Mouse (Mus musculus) intestine, postnatal 0 days (tissue): Measurements from ENCODE around the gene Ahnak. TPM values are rescaled to one million over a fixed set of nuclear protein-coding genes. Genes with fewer than 3 reads are reported as not detected.
A peak's percentile ranks its signal among the peaks of the same experiment; 100 is the strongest.
"Not testable (repeated sequence)": the region's sequence is repeated elsewhere in the genome, so short reads cannot be mapped to it uniquely, and the experiment has no call there.

Source experiments
- ATAC-seq: fragments of 200-750 bp; cut with Nextera tagmentation; 2 replicates; pipeline ENCODE4 v1.8.0; 2017; ENCODE audit warnings: mild to moderate bottlenecking, moderate TSS enrichment, moderate library complexity
- H3K27ac ChIP-seq: fragments of 300-500 bp; sonication (generic); 2 replicates; pipeline ENCODE4 v1.5.1; 2014; ENCODE audit warnings: mild to moderate bottlenecking, low read depth, low read length, moderate library complexity
- H3K27me3 ChIP-seq: fragments of 300-500 bp; sonication (generic); replicated peaks from 2 replicates; pipeline ENCODE4 v1.6.1; 2014; ENCODE audit warnings: low read length, mixed read lengths; ENCODE audit not compliant: control insufficient read depth, insufficient read depth
- H3K36me3 ChIP-seq: fragments of 300-500 bp; sonication (generic); 2 replicates; pipeline ENCODE4 v1.6.1; 2014; ENCODE audit warnings: mild to moderate bottlenecking, moderate library complexity; ENCODE audit not compliant: control insufficient read depth, insufficient read depth
- H3K4me1 ChIP-seq: fragments of 300-500 bp; sonication (generic); replicated peaks from 2 replicates; pipeline ENCODE4 v1.6.1; 2014; ENCODE audit warnings: antibody characterized with exemption, low read length, mixed read lengths; ENCODE audit not compliant: control insufficient read depth, insufficient read depth
- H3K4me2 ChIP-seq: fragments of 300-500 bp; sonication (generic); replicated peaks from 2 replicates; pipeline ENCODE4 v1.6.1; 2014; ENCODE audit warnings: low read depth, mild to moderate bottlenecking, moderate library complexity
- H3K4me3 ChIP-seq: fragments of 300-500 bp; sonication (generic); 2 replicates; pipeline ENCODE4 v1.5.1; 2014; ENCODE audit warnings: low read depth, low read length
- H3K9ac ChIP-seq: fragments of 300-500 bp; sonication (generic); 2 replicates; pipeline ENCODE4 v1.6.1; 2014; ENCODE audit warnings: mild to moderate bottlenecking, low read depth, low read length
- H3K9me3 ChIP-seq: fragments of 300-500 bp; sonication (generic); 2 replicates; pipeline ENCODE4 v1.6.1; 2016; ENCODE audit warnings: mixed run types; ENCODE audit not compliant: control insufficient read depth
- CTCF ChIP-seq: sonication (generic); IDR thresholded peaks from 2 replicates; pipeline ENCODE4 v1.5.1; 2016; ENCODE audit warnings: low read depth, mild to moderate bottlenecking, control low read depth, antibody characterized with exemption, moderate library complexity
- WGBS: fragments of 180-500 bp; shearing (Covaris S2); extraction: QIAGEN DNeasy Blood & Tissue Kit; methylation state at CpG from one replicate; pipeline ENCODE4 v1.1.7; 2014; 5-methylcytosine and 5-hydroxymethylcytosine counted together
- polyA plus RNA-seq: library from polyadenylated mRNA; unstranded; fragments of >200 nt; fragmentation: Nextera tagmentation; extraction: Ambion mirVana; gene quantifications from 2 replicates; pipeline ENCODE4 v1.2.1, GENCODE M21; 2015

Ahnak gene
- polyA plus RNA-seq, 1 experiment from 2014 or later, result 26.2 TPM

- no peaks in the 10 kb centered on the region for H3K27me3 ChIP-seq
- H3K4me3 ChIP-seq, result no peak overlapping the region
- H3K4me2 ChIP-seq, result no peak overlapping the region
- no peaks in the 10 kb centered on the region for H3K36me3 ChIP-seq
- H3K27ac ChIP-seq, result no peak overlapping the region
- H3K4me1 ChIP-seq, result 0 out of 2 replicates have a peak, but pooled peaks cover 3% of the 10 kb centered on the region
- TF ChIP-seq CTCF, result no peak
- WGBS, result 96% methylated on average over 3 of the region's 3 CpGs
- no peak overlapping the region for H3K9ac ChIP-seq
- ATAC-seq, result no peak
- H3K9me3 ChIP-seq, result no peaks in the 10 kb centered on the region
Observed at GRCm38 (mm10) chr19:9076035-9076434, 87.0 kb downstream of the Ahnak start.

DNA sequence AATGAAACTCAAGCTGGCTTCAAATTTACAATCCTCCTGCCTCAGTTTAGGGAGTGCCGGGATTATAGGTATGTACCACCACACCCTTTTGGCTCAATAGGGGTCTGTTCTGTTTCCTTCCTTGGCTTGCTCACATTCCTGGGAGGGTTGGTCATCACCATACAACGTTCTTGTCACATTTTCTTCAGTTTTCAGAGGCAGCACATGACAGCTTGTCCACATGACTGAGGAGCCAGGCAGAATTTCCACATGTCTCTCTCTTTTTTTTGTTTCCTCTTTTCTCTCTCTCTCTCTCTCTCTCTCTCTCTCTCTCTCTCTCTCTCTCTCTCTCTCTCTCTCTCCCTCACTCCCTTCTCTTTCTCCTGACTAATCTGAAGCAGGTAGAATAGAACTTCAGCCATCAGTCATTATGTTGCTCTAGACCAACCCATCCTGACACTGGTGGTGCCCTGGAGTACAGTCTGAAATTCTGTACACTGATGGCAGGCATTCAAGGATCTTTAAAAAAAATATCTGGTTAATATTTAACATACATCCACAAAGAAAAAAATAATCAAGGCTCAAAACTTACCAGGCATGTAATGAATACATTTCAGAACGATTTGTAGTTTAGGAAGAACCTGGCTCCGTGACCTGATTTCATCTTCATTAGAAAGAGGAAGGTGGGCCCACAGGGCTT, 88.0 kb downstream of the Ahnak start:
- Histone ChIP-seq H3K27ac (no peak overlapping the region), H3K4me1 (no peaks in the 10 kb centered on the region), H3K9ac (no peak overlapping the region), H3K4me2 (no peak overlapping the region), H3K4me3 (no peak overlapping the region), H3K36me3 (no peaks in the 10 kb centered on the region), H3K9me3 (no peaks in the 10 kb centered on the region), H3K27me3 (no peaks in the 10 kb centered on the region)
- TF ChIP-seq CTCF, result no peak
- ATAC-seq, result no peak
- 46% methylated on average over 4 of the region's 4 CpGs for WGBS

DNA sequence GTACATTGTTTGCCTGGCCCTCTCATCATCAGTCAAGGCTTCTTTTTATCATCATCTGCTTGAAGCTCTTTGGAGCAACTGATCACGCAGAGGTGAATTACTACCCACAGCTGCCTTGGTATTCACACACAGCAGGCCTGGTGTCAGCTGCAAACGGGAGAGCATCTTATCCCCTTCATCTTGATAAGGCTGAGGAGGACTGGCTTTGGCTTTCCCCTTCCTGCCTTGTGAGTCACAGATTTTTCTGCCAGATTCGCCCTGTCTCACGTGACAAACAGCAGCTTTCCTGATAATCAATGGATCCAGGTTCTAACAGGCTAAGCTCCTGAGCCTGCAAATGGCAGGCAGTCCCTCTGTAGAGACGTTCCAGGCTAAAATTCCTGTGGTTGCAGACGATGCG, 90.8 kb downstream of the Ahnak start:
- no peak for ATAC-seq
- WGBS, result 38% methylated on average over 7 of the region's 7 CpGs
- Histone ChIP-seq H3K27ac (no peak overlapping the region), H3K4me3 (no peak overlapping the region), H3K4me1 (no peaks in the 10 kb centered on the region), H3K36me3 (no peaks in the 10 kb centered on the region), H3K27me3 (no peaks in the 10 kb centered on the region), H3K9ac (no peak overlapping the region), H3K9me3 (no peaks in the 10 kb centered on the region), H3K4me2 (no peak overlapping the region)
- TF ChIP-seq CTCF, result no peak

DNA sequence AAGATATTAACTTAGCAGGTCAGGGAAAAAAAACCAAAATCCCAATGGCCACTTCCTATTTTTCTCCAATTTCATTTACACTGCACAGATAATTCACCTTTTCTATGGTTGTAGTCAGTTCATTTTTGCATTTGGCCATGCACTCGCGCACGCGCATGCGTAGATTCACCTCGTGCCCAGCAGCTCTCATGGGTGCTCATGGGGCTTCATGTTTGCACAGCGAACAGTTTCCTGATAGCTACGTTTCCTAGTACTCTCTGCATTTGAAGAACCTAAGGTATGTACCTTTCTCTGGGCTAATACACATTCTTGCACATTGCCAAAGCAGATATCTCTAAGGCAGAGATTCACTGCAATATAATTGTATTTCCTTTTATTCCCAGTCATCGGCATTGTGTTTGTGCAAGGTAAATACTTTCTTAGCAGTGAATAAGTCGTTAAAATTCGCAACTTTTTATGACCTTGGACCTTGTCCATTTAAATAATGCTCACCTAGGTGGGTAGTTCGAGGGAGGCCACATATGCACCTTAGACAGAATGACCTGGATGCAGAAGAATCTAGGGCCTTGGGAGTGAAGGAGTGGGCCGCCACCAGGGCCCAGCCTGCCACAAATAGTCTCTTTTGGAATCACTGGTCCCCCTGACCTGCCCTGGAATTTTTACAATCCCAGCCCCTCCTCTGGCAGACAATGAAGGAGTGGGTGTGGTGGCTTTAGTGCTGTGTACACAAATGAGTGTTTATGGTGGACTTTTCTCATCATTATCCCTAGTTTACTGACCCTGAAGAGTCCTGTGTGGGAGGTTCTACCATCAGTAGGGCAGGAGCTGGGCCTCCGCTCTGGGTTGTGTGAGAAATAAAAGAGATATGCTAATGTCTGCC, 92.5 kb downstream of the Ahnak start:
- H3K4me2 ChIP-seq, result peak overlapping the region; percentile 49; the same call in 1 of the 2 replicates
- no peak overlapping the region; the same call in 1 of the 2 replicates for H3K27ac ChIP-seq
- H3K9ac ChIP-seq, result no peak overlapping the region
- 59% methylated on average over 14 of the region's 14 CpGs for WGBS
- H3K27me3 ChIP-seq, result no peaks in the 10 kb centered on the region
- no peak overlapping the region for H3K4me3 ChIP-seq
- H3K36me3 ChIP-seq, result no peaks in the 10 kb centered on the region
- ATAC-seq, result peak; percentile 48
- no peaks in the 10 kb centered on the region for H3K9me3 ChIP-seq
- H3K4me1 ChIP-seq, result no peaks in the 10 kb centered on the region
- no peak for TF ChIP-seq CTCF

- Histone ChIP-seq H3K4me1 (no peaks in the 10 kb centered on the region), H3K27ac (no peak overlapping the region; the same call in 1 of the 2 replicates), H3K36me3 (no peaks in the 10 kb centered on the region), H3K4me3 (no peak overlapping the region), H3K4me2 (peak overlapping the region; percentile 49), H3K9ac (no peak overlapping the region), H3K9me3 (no peaks in the 10 kb centered on the region), H3K27me3 (no peaks in the 10 kb centered on the region)
- WGBS, result 16% methylated on average over 23 of the region's 23 CpGs
- peak; percentile 84 for ATAC-seq
- peak; percentile 99 for TF ChIP-seq CTCF
Observed at GRCm38 (mm10) chr19:9082191-9083009, 93.3 kb downstream of the Ahnak start.

- Histone ChIP-seq H3K9ac (no peak overlapping the region), H3K27me3 (no peaks in the 10 kb centered on the region), H3K4me2 (peak overlapping the region; percentile 49), H3K9me3 (no peaks in the 10 kb centered on the region), H3K27ac (no peak overlapping the region), H3K36me3 (no peaks in the 10 kb centered on the region), H3K4me1 (no peaks in the 10 kb centered on the region), H3K4me3 (no peak overlapping the region)
- no peak for TF ChIP-seq CTCF
- ATAC-seq, result no peak
- 79% methylated on average over 2 of the region's 2 CpGs for WGBS
Observed at GRCm38 (mm10) chr19:9083010-9083355, 93.9 kb downstream of the Ahnak start.

DNA sequence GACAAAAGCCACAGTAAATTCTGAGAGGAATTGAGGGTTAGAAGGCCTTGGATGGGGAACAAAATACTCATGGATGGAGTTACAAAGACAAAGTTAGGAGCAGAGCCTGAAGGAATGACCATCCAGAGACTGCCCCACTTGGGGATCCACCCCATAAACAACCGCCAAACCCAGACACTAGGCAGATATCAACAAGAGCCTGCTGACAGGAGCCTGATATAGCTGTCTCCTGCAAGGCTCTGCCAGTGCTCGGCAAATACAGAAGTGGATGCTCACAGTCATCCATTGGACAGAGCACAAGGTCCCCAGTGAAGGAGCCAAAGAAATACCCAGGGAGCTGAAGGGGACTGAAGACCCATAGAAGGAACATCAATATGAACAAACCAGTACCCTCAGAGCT, 94.8 kb downstream of the Ahnak start:
- H3K9ac ChIP-seq, H3K4me1 ChIP-seq, H3K4me2 ChIP-seq, H3K9me3 ChIP-seq, H3K36me3 ChIP-seq, H3K27me3 ChIP-seq, H3K4me3 ChIP-seq, ATAC-seq, H3K27ac ChIP-seq: not testable (repeated sequence)
- WGBS, result 54% methylated on average over 2 of the region's 2 CpGs
